Mouse (Mus musculus) myocyte (in vitro differentiated cells): Measurements from ENCODE around the gene Smc5. TPM values are rescaled to one million over a fixed set of nuclear protein-coding genes. Genes with fewer than 3 reads are reported as not detected.

Source experiments
- H3K27me3 ChIP-seq: one replicate; pipeline ENCODE4 v1.6.1; 2011; ENCODE audit not compliant: control insufficient read depth, insufficient read depth, insufficient read length
- H3K36me3 ChIP-seq: one replicate; pipeline ENCODE4 v1.6.1; 2011; ENCODE audit not compliant: control insufficient read depth, insufficient read depth
- H3K4me2 ChIP-seq: one replicate; pipeline ENCODE4 v1.6.1; 2011; ENCODE audit warnings: low read depth, control low read depth
- H3K4me3 ChIP-seq: one replicate; pipeline ENCODE4 v1.5.1; 2011; ENCODE audit warnings: mild to moderate bottlenecking, control low read depth, moderate library complexity
- H3K79me2 ChIP-seq: one replicate; pipeline ENCODE4 v1.6.1; 2011; ENCODE audit not compliant: control insufficient read depth, insufficient read depth
- H3ac ChIP-seq: one replicate; pipeline ENCODE4 v1.6.1; 2011; ENCODE audit not compliant: control insufficient read depth, insufficient read length
- CEBPB ChIP-seq: IDR thresholded peaks from 2 replicates; pipeline ENCODE4 v1.6.1; 2011; ENCODE audit warnings: mild to moderate bottlenecking, moderate library complexity; ENCODE audit not compliant: poor library complexity, insufficient read depth, severe bottlenecking
- E2F4 ChIP-seq: IDR thresholded peaks from one replicate; pipeline ENCODE4 v1.6.1; 2011; ENCODE audit warnings: mild to moderate bottlenecking, control low read depth, moderate library complexity; ENCODE audit not compliant: insufficient read depth
- MAX ChIP-seq: IDR thresholded peaks from one replicate; pipeline ENCODE4 v1.6.1; 2011; ENCODE audit warnings: low read depth, mild to moderate bottlenecking, control low read depth
- MYOD1 ChIP-seq, 3 experiments: IDR thresholded peaks; one replicate each; pipeline ENCODE4 v1.6.1; 2011; ENCODE audit warnings: control low read depth in 2 of 3, low read depth in 2 of 3, mild to moderate bottlenecking in 2 of 3, moderate library complexity in 1 of 3; ENCODE audit not compliant: insufficient read length in 2 of 3, control insufficient read depth in 1 of 3
- MYOG ChIP-seq, 3 experiments: IDR thresholded peaks; one replicate each; pipeline ENCODE4 v1.6.1; 2011; ENCODE audit warnings: control low read depth in 2 of 3, low read depth in 2 of 3, mild to moderate bottlenecking in 2 of 3; ENCODE audit not compliant: insufficient read length in 2 of 3, control insufficient read depth in 1 of 3, insufficient read depth in 1 of 3
- POLR2A ChIP-seq: IDR thresholded peaks from one replicate; pipeline ENCODE4 v1.6.1; 2011; ENCODE audit warnings: low read depth, mild to moderate bottlenecking, control low read depth, moderate library complexity; ENCODE audit not compliant: insufficient read length
- POLR2AphosphoS2 ChIP-seq: IDR thresholded peaks from one replicate; pipeline ENCODE4 v1.6.1; 2011; ENCODE audit warnings: low read depth, control low read depth; ENCODE audit not compliant: insufficient read length
- REST ChIP-seq: IDR thresholded peaks from one replicate; pipeline ENCODE4 v1.6.1; 2011; ENCODE audit warnings: mild to moderate bottlenecking, control low read depth, moderate library complexity; ENCODE audit not compliant: insufficient read depth, insufficient read length
- SRF ChIP-seq: IDR thresholded peaks from one replicate; pipeline ENCODE4 v1.6.1; 2011; ENCODE audit warnings: low read depth; ENCODE audit not compliant: control insufficient read depth, insufficient read length
- TCF12 ChIP-seq: IDR thresholded peaks from one replicate; pipeline ENCODE4 v1.6.1; 2011; ENCODE audit warnings: mild to moderate bottlenecking, control low read depth; ENCODE audit not compliant: poor library complexity, insufficient read depth, severe bottlenecking
- TCF3 ChIP-seq: IDR thresholded peaks from one replicate; pipeline ENCODE4 v1.6.1; 2011; ENCODE audit warnings: low read depth, control low read depth; ENCODE audit not compliant: insufficient read length
- USF1 ChIP-seq: IDR thresholded peaks from one replicate; pipeline ENCODE4 v1.6.1; 2011; ENCODE audit warnings: low read depth, mild to moderate bottlenecking, control low read depth, moderate library complexity
- polyA plus RNA-seq: library from polyadenylated mRNA; unstranded; fragments of >200 nt; fragmentation: generic; extraction: Trizol; gene quantifications from one replicate; pipeline ENCODE4 v1.2.1, GENCODE M21; 2012; ENCODE audit warnings: missing spikeins

Smc5 gene
- 6.8 TPM for polyA plus RNA-seq

DNA sequence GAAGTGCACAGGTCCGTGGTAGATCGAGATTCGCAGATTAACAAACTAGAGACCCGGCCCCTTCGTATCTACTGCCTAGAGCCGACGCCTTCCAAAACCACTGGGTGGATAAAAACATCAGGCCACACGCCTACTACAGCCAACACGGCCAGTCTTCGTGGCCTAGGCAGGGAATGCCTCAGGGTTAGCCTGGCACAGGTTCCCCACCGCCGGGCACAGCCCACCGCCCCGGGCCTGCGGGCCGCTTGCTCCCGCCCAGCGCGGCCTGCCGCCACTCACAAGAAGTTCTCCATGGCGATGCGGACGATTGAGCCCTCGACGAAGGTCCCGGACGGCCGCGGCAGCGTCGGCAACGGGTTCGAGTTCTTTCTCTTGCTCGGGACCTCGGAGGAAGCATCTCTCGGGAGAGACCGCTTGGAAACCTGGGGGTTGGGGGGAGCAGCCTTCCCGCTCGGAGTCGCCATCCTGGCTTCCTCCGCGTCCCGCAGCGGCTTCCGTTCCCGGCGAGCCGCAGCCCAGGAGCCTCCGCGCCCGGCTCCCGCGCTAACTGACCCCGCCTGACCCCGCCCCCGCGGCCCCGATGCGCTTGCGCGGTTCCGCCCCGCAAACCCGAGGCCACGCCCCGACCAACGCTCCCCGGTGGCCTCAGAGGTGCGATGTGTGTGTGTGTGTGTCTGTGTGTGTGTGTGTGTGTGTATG is at the start of gene Smc5:
Smc5 (minus strand) TSS at position 543 of the 699 bp plus-strand sequence.
- Histone ChIP-seq H3K27me3 (no peaks in the 10 kb centered on the region), H3K36me3 (no peaks in the 10 kb centered on the region), H3K79me2 (peaks cover 40% of the 10 kb centered on the region), H3ac (peak within 1 kb of the TSS; percentile 77), H3K4me2 (peak within 1 kb of the TSS; percentile 79), H3K4me3 (peak within 1 kb of the TSS; percentile 50)
- no peak for TF ChIP-seq CEBPB
- TF ChIP-seq POLR2AphosphoS2: peak; percentile 69
- TF ChIP-seq MYOD1 (IDR thresholded peaks at IDR 0.05; ENCODE audit: control insufficient read depth in 1 of 3, insufficient read length in 2 of 3, low read depth in 2 of 3): peak in 1 of 3 experiments; percentile 8
- peak; percentile 72 for TF ChIP-seq POLR2A

DNA sequence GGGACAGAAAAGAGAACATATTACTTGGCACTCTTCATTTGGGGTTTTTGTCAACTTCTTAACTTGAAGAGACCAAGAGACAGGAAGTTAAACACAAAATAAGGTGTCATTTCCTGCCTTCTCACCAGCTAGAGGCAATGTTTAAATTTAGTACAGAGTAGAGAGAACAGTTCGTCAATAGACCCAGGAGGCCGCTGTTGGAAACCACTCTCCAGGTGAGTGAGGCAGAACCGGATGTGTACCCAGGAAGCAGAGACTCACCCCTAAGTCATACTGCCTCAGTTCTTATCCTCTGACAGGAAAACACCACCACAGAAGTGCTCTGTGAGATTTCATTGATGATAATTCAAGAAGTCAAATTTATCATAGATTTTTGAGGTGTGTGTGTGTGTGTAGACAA is 49.4 kb upstream of the Smc5 start:
- H3K4me3 ChIP-seq: no peak overlapping the region
- no peak overlapping the region for H3K4me2 ChIP-seq
- no peaks in the 10 kb centered on the region for H3K27me3 ChIP-seq
- peaks cover 6% of the 10 kb centered on the region for H3K36me3 ChIP-seq
- no peaks in the 10 kb centered on the region for H3K79me2 ChIP-seq
- TF ChIP-seq TCF3 (no peak), POLR2AphosphoS2 (no peak)
- H3ac ChIP-seq: no peak overlapping the region

DNA sequence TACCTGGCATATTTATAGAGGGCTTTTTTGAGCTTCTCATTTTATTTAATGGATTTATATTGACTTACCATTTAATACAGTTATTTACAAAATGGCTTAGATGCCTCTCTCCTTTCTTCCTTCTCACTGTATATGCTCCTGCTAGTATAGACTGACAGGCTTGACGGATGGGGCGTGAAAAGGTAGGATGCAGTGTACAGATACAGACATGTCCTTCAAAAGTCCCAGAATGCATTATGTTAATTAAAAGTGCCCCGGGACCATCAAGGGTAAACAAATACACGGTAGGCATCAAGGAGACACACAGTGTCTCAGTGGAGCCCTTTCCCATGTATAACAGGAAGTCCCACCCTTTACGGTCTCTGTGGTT is 44.3 kb upstream of the Smc5 start:
- H3K79me2 ChIP-seq: no peaks in the 10 kb centered on the region
- H3K36me3 ChIP-seq: peaks cover 2% of the 10 kb centered on the region
- no peak overlapping the region for H3ac ChIP-seq
- no peaks in the 10 kb centered on the region for H3K27me3 ChIP-seq
- H3K4me2 ChIP-seq: no peak overlapping the region
- H3K4me3 ChIP-seq: no peak overlapping the region
- TF ChIP-seq SRF: no peak
- no peak for TF ChIP-seq USF1

DNA sequence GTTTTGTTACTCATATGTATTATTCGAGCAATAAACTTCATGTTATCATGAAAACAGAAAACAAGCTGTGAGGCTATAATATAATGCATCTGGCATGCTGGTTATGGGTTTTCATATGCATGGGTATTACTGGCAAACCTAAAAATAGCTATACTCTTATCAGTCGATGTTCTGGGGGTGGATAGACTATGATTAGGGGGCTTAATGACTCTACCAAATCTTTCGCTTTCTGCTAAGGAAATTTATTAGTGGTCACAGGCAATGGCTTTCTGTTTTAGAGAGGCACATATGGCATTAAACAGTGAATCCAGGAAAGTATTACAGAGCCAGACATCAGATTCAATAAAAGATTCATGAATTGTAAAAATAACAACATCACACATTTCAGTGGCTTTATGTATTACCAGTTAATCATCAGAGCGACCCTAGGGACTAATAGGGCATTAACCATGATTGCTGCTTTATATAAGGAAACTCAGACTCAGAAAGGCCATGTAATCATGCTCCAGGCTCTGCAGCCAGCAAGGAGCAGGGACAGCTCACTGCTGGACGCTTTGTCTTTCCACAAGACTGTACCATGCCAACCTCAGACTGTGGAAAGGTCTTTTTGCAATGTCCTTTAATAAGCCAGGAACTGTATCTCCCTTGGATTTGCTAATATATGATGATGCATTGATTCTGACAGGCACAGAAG is 43.7 kb upstream of the Smc5 start:
- H3ac ChIP-seq: no peak overlapping the region
- no peak overlapping the region for H3K4me3 ChIP-seq
- no peaks in the 10 kb centered on the region for H3K79me2 ChIP-seq
- no peaks in the 10 kb centered on the region for H3K27me3 ChIP-seq
- no peaks in the 10 kb centered on the region for H3K36me3 ChIP-seq
- TF ChIP-seq MAX (no peak), MYOG (IDR thresholded peaks at IDR 0.05; ENCODE audit: control insufficient read depth in 1 of 3, insufficient read depth in 1 of 3, insufficient read length in 2 of 3, low read depth in 2 of 3) (no peak), TCF12 (no peak), POLR2AphosphoS2 (no peak), E2F4 (no peak), CEBPB (no peak), USF1 (no peak), REST (no peak), POLR2A (no peak), MYOD1 (IDR thresholded peaks at IDR 0.05; ENCODE audit: control insufficient read depth in 1 of 3, insufficient read length in 2 of 3, low read depth in 2 of 3) (no peak), SRF (no peak), TCF3 (no peak)
- H3K4me2 ChIP-seq: no peak overlapping the region

DNA sequence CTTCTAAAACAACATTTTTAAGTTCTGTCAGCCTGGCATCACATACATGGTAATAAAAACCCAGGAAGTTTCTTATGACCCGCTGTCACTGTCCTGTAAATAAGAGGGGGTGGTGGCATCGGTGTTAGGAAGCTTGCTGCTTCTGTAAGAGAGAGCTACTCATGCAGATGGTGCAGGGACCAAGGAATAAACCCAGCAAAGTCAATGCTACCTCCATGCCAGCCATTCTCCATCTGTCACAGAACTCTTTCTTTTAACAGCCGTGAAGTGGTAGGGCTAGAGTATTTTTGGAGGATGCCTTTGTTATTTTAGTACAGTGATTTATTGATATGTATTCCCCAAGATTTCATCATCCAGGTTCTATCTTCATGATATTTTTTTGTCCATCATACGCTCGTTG is 43.2 kb upstream of the Smc5 start:
- Histone ChIP-seq H3K4me2 (no peak overlapping the region), H3ac (no peak overlapping the region), H3K36me3 (no peaks in the 10 kb centered on the region), H3K4me3 (no peak overlapping the region), H3K79me2 (no peaks in the 10 kb centered on the region), H3K27me3 (no peaks in the 10 kb centered on the region)
- no peak for TF ChIP-seq TCF3

DNA sequence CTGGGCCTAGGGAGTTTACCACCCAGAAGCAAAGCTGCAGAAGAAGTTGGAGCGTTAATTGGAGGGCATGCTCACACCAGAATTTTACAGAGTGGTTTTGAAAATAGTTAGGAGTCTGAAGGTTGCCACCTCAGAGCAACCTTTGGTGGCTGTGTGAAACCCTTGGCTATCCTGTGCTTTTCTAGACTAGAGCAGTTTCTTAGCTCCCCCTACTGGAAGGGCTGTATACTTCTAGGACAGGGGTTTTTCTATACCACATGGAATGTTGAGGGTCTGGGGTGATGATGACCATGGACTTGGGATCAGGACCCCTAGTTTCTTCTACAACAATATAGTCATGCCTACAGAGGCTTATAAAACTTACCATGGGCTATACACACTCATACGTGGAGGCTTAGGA is 36.3 kb upstream of the Smc5 start:
- H3K79me2 ChIP-seq: no peaks in the 10 kb centered on the region

More for the DNA sequence above, 36.3 kb upstream of the Smc5 start:
- Histone ChIP-seq H3ac (no peak overlapping the region), H3K4me3 (no peak overlapping the region), H3K36me3 (peaks cover 6% of the 10 kb centered on the region), H3K27me3 (no peaks in the 10 kb centered on the region), H3K4me2 (no peak overlapping the region)
- no peak for TF ChIP-seq E2F4
- TF ChIP-seq POLR2AphosphoS2: no peak
- no peak for TF ChIP-seq POLR2A
- TF ChIP-seq MYOD1 (IDR thresholded peaks at IDR 0.05; ENCODE audit: control insufficient read depth in 1 of 3, insufficient read length in 2 of 3, low read depth in 2 of 3): no peak
